Mouse (Mus musculus) cerebellum, adult 9-11 months (tissue): ENCODE measurements at regions not wholly inside any gene's neighbourhood (a gene's known extent, or its start where the extent isn't known, plus 50 kb on each side); places are given as distances from the start of the nearest gene placed in this dataset.
A peak's percentile ranks its signal among the peaks of the same experiment; 100 is the strongest.

Source experiments
- DNase-seq: peaks from one replicate; pipeline ENCODE4 v3.0.0; 2022

- peak; percentile 25 for DNase-seq
These were observed 408.4 kb upstream of the Zfp804a start for GRCm38 (mm10) chr2:81644671-81645070.
